ENCODE assay signal across 26 mouse cellular contexts in genomic region chr8:113917197-113917596, GRCm38 (mm10).
A peak's percentile ranks its signal among the peaks of the same experiment; 100 is the strongest.
DNase-seq lines count a peak whose midpoint lies in the region; ATAC-seq lines count a peak whose summit lies in the region.
"Had no signal": no experiment of that assay in that cellular context is flagged by ENCODE, and none has a peak within 500 bp of the region (broad histone marks: within the 10 kb centered on the region; RNA-seq: fewer than 3 reads in every experiment).

No protein-coding gene starts in this region.

- no peaks in the 10 kb centered on the region for H3K27me3 ChIP-seq in midbrain, embryonic 13.5 days
- no peaks in the 10 kb centered on the region for H3K27me3 ChIP-seq in midbrain, embryonic 15.5 days (replicated peaks)
- H3K27me3 ChIP-seq in forebrain, embryonic 13.5 days = no peaks in the 10 kb centered on the region
- H3K27me3 ChIP-seq: hindbrain, embryonic 13.5 days; limb, embryonic 12.5 days; neural tube, embryonic 12.5 days; stomach, embryonic 15.5 days had no signal

- peak; percentile 40 for DNase-seq in embryo, embryonic 10.5 days (ENCODE audit: low spot score)
- no peak for DNase-seq in embryo, embryonic 11 days
- peak; percentile 82 for DNase-seq in retina, embryonic 14.5 days (ENCODE audit: low spot score)
- DNase-seq in right cerebral cortex, postnatal 4 days = no peak
- no peak for DNase-seq in c-Kit-positive CD71-positive TER-119-positive erythroid progenitor cells, embryonic 14.5 days (ENCODE audit: low spot score)
- DNase-seq: adrenal gland, postnatal 36 days; cerebellum, adult 2 months; cerebellum, postnatal 25 days; gastrocnemius, postnatal 36 days; heart, adult 2 months; kidney, adult 11 months; kidney, postnatal 25 days; layer of hippocampus, postnatal 36 days; liver, postnatal 0 days; right cerebral cortex, adult 18-20 months; thymus, adult 18-20 months; thymus, postnatal 36 days had no signal

- ATAC-seq in midbrain, embryonic 13.5 days = 0 out of 2 replicates have a peak, but pooled peaks have one; percentile 34
- no peak for ATAC-seq in midbrain, embryonic 15.5 days (replicated peaks)
- ATAC-seq in forebrain, embryonic 13.5 days = peak; percentile 53; the same call in 1 of the 2 replicates
- ATAC-seq: liver, postnatal 0 days; lung, postnatal 0 days had no signal

- no peak overlapping the region for H3K27ac ChIP-seq in midbrain, embryonic 13.5 days
- H3K27ac ChIP-seq in midbrain, embryonic 15.5 days = no peak overlapping the region
- 0 out of 2 replicates have a peak overlapping the region, but pooled peaks have one; percentile 2 for H3K27ac ChIP-seq in forebrain, embryonic 13.5 days
- H3K27ac ChIP-seq: heart, adult 2 months; hindbrain, embryonic 13.5 days; limb, embryonic 12.5 days; neural tube, embryonic 12.5 days; stomach, embryonic 15.5 days had no signal

- 40% methylated on average over 6 of the region's 6 CpGs for WGBS in midbrain, embryonic 13.5 days
- WGBS in midbrain, embryonic 15.5 days = 32% methylated on average over 6 of the region's 6 CpGs
- whole genome bisulfite sequencing in forebrain, embryonic 13.5 days = 11% methylated on average over 6 of the region's 6 CpGs

- no peak overlapping the region for H3K4me2 ChIP-seq in midbrain, embryonic 13.5 days (replicated peaks)
- no peak overlapping the region for H3K4me2 ChIP-seq in midbrain, embryonic 15.5 days
- H3K4me2 ChIP-seq in forebrain, embryonic 13.5 days = peak overlapping the region; percentile 12; the same call in 1 of the 2 replicates
- H3K4me2 ChIP-seq: hindbrain, embryonic 13.5 days; limb, embryonic 12.5 days; liver, embryonic 11.5 days; neural tube, embryonic 12.5 days; stomach, embryonic 15.5 days had no signal

- H3K9me3 ChIP-seq in midbrain, embryonic 13.5 days = no peaks in the 10 kb centered on the region
- no peaks in the 10 kb centered on the region for H3K9me3 ChIP-seq in midbrain, embryonic 15.5 days
- no peaks in the 10 kb centered on the region for H3K9me3 ChIP-seq in forebrain, embryonic 13.5 days (replicated peaks)
- H3K9me3 ChIP-seq: hindbrain, embryonic 13.5 days; limb, embryonic 12.5 days; neural tube, embryonic 12.5 days; stomach, embryonic 15.5 days had no signal

- H3K4me3 ChIP-seq in midbrain, embryonic 13.5 days (replicated peaks) = no peak overlapping the region
- no peak overlapping the region for H3K4me3 ChIP-seq in midbrain, embryonic 15.5 days
- H3K4me3 ChIP-seq in forebrain, embryonic 13.5 days = no peak overlapping the region
- H3K4me3 ChIP-seq: heart, adult 2 months; hindbrain, embryonic 13.5 days; limb, embryonic 12.5 days; neural tube, embryonic 12.5 days; stomach, embryonic 15.5 days had no signal

- H3K4me1 ChIP-seq in midbrain, embryonic 13.5 days (replicated peaks) = peaks cover 7% of the 10 kb centered on the region
- 0 out of 2 replicates have a peak, but pooled peaks cover 7% of the 10 kb centered on the region for H3K4me1 ChIP-seq in midbrain, embryonic 15.5 days
- H3K4me1 ChIP-seq in forebrain, embryonic 13.5 days = peaks cover 17% of the 10 kb centered on the region
- H3K4me1 ChIP-seq: hindbrain, embryonic 13.5 days; neural tube, embryonic 12.5 days; stomach, embryonic 15.5 days had no signal

- no peaks in the 10 kb centered on the region for H3K36me3 ChIP-seq in midbrain, embryonic 13.5 days
- no peaks in the 10 kb centered on the region for H3K36me3 ChIP-seq in midbrain, embryonic 15.5 days (replicated peaks)
- H3K36me3 ChIP-seq in forebrain, embryonic 13.5 days (ENCODE audit: poor library complexity, severe bottlenecking) = no peaks in the 10 kb centered on the region
- H3K36me3 ChIP-seq: hindbrain, embryonic 13.5 days; limb, embryonic 12.5 days; neural tube, embryonic 12.5 days; stomach, embryonic 15.5 days had no signal

- no peak overlapping the region for H3K9ac ChIP-seq in midbrain, embryonic 13.5 days (replicated peaks)
- no peak overlapping the region for H3K9ac ChIP-seq in midbrain, embryonic 15.5 days
- no peak overlapping the region for H3K9ac ChIP-seq in forebrain, embryonic 13.5 days
- H3K9ac ChIP-seq: hindbrain, embryonic 13.5 days; limb, embryonic 12.5 days; liver, postnatal 0 days; neural tube, embryonic 12.5 days; stomach, embryonic 15.5 days had no signal

Comparison
In these comparisons a context has a peak if more than half of its experiments do, and no peak if none do; other contexts are left out.
1. DNase-seq: peak in embryo, embryonic 10.5 days (single experiment) and retina, embryonic 14.5 days (single experiment); none in embryo, embryonic 11 days (single experiment), right cerebral cortex, postnatal 4 days (single experiment) and c-Kit-positive CD71-positive TER-119-positive erythroid progenitor cells, embryonic 14.5 days (single experiment).